Mouse (Mus musculus) hindbrain, embryonic 14.5 days (tissue): ENCODE measurements around the gene Krr1. TPM values are rescaled to one million over a fixed set of nuclear protein-coding genes. Genes with fewer than 3 reads are reported as not detected.

ENCODE experiments used
- ATAC-seq: fragments of 200-750 bp; cut with Nextera tagmentation; 2 replicates; pipeline ENCODE4 v1.8.0; 2017; ENCODE audit warnings: moderate number of reproducible peaks, mild to moderate bottlenecking, moderate TSS enrichment, moderate library complexity; ENCODE audit not compliant: low FRiP score
- DNase-seq: peaks from one replicate; pipeline ENCODE4 v3.0.0-alpha.2; 2015; ENCODE audit warnings: low spot score
- H3K27ac ChIP-seq: fragments of 300-500 bp; sonication (generic); 2 replicates; pipeline ENCODE4 v1.5.1; 2014; ENCODE audit warnings: mild to moderate bottlenecking, moderate library complexity
- H3K27me3 ChIP-seq: fragments of 300-500 bp; sonication (generic); 2 replicates; pipeline ENCODE4 v1.6.1; 2014; ENCODE audit warnings: mild to moderate bottlenecking, low read length, mixed read lengths; ENCODE audit not compliant: control insufficient read depth, insufficient read depth
- H3K36me3 ChIP-seq: fragments of 300-500 bp; sonication (generic); replicated peaks from 2 replicates; pipeline ENCODE4 v1.6.1; 2014; ENCODE audit not compliant: control insufficient read depth, insufficient read depth
- H3K4me1 ChIP-seq: fragments of 300-500 bp; sonication (generic); replicated peaks from 2 replicates; pipeline ENCODE4 v1.6.1; 2014; ENCODE audit warnings: antibody characterized with exemption, low read length, mixed read lengths; ENCODE audit not compliant: control insufficient read depth, insufficient read depth
- H3K4me2 ChIP-seq: fragments of 300-500 bp; sonication (generic); replicated peaks from 2 replicates; pipeline ENCODE4 v1.6.1; 2014; ENCODE audit warnings: mild to moderate bottlenecking, moderate library complexity
- H3K4me3 ChIP-seq: fragments of 300-500 bp; sonication (generic); replicated peaks from 2 replicates; pipeline ENCODE4 v1.5.1; 2014; ENCODE audit warnings: mild to moderate bottlenecking, low read length
- H3K9ac ChIP-seq: fragments of 300-500 bp; sonication (generic); 2 replicates; pipeline ENCODE4 v1.6.1; 2014
- H3K9me3 ChIP-seq: fragments of 300-500 bp; sonication (generic); 2 replicates; pipeline ENCODE4 v1.6.1; 2016; ENCODE audit warnings: low read length; ENCODE audit not compliant: control insufficient read depth
- WGBS: fragments of 180-500 bp; shearing (Covaris S2); extraction: QIAGEN DNeasy Blood & Tissue Kit; methylation state at CpG from one replicate; pipeline ENCODE4 v1.1.7; 2014; 5-methylcytosine and 5-hydroxymethylcytosine counted together
- polyA plus RNA-seq: library from polyadenylated mRNA; unstranded; fragments of >200 nt; fragmentation: Nextera tagmentation; extraction: Ambion mirVana; gene quantifications from 2 replicates; pipeline ENCODE4 v1.2.1, GENCODE M21; 2014

The Krr1 gene
- 39.3 and 47.6 TPM in 2 replicates for polyA plus RNA-seq

GRCm38 (mm10) chr10:111972542-111973361 is at the start of gene Krr1:
Gene Krr1 (plus strand): TSS chr10:111972664.
- H3K9ac ChIP-seq: peak within 1 kb of the TSS; percentile 64
- peak within 1 kb of the TSS; percentile 68 for H3K4me2 ChIP-seq
- H3K4me1 ChIP-seq: peaks cover 8% of the 10 kb centered on the region
- DNase-seq: peak; percentile 97
- peak; percentile 98 for ATAC-seq
- peaks cover 12% of the 10 kb centered on the region for H3K36me3 ChIP-seq
- H3K9me3 ChIP-seq: no peaks in the 10 kb centered on the region
- peak within 1 kb of the TSS; percentile 63 for H3K4me3 ChIP-seq
- under 1% methylated on average over 51 of the region's 51 CpGs for WGBS
- H3K27me3 ChIP-seq: no peaks in the 10 kb centered on the region
- H3K27ac ChIP-seq: no peak within 1 kb of the TSS

GRCm38 (mm10) chr10:111923503-111924135 is 48.8 kb upstream of the Krr1 start:
- ATAC-seq: no peak
- H3K4me1 ChIP-seq: peaks cover 19% of the 10 kb centered on the region; the same call in 1 of the 2 replicates
- H3K4me3 ChIP-seq: no peak overlapping the region
- H3K9me3 ChIP-seq: no peaks in the 10 kb centered on the region
- H3K36me3 ChIP-seq: no peaks in the 10 kb centered on the region
- H3K4me2 ChIP-seq: no peak overlapping the region
- no peak overlapping the region for H3K27ac ChIP-seq
- 66% methylated on average over 4 of the region's 4 CpGs for WGBS
- no peak for DNase-seq
- H3K27me3 ChIP-seq: no peaks in the 10 kb centered on the region
- no peak overlapping the region for H3K9ac ChIP-seq

DNA sequence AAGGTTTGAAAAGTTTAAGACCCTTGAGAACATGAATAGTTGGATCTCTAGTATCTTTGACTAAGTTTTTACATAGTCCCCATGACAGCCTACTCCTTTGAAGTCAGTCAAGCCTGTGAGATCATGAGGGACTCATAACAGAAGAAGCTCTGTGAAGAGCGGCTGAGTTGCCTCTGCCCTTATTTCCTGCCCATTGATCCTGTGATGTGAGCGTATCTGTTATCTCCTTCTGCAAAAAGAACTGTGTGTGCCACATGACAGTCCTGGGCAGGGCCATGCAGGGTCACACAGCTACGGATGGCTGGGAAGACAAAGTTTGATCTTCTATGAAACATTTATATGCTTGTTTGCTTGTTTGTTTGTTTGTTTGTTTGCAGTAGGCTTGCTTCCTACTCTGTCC is 48.3 kb upstream of the Krr1 start:
- DNase-seq (no peak), ATAC-seq (no peak)
- no peaks in the 10 kb centered on the region for H3K27me3 ChIP-seq
- H3K4me2 ChIP-seq: no peak overlapping the region
- H3K27ac ChIP-seq: no peak overlapping the region
- H3K9me3 ChIP-seq: no peaks in the 10 kb centered on the region
- no peaks in the 10 kb centered on the region for H3K36me3 ChIP-seq
- no peak overlapping the region for H3K9ac ChIP-seq
- WGBS: 57% methylated on average over 3 of the region's 3 CpGs
- no peak overlapping the region for H3K4me3 ChIP-seq
- peaks cover 19% of the 10 kb centered on the region; the same call in 1 of the 2 replicates for H3K4me1 ChIP-seq

DNA sequence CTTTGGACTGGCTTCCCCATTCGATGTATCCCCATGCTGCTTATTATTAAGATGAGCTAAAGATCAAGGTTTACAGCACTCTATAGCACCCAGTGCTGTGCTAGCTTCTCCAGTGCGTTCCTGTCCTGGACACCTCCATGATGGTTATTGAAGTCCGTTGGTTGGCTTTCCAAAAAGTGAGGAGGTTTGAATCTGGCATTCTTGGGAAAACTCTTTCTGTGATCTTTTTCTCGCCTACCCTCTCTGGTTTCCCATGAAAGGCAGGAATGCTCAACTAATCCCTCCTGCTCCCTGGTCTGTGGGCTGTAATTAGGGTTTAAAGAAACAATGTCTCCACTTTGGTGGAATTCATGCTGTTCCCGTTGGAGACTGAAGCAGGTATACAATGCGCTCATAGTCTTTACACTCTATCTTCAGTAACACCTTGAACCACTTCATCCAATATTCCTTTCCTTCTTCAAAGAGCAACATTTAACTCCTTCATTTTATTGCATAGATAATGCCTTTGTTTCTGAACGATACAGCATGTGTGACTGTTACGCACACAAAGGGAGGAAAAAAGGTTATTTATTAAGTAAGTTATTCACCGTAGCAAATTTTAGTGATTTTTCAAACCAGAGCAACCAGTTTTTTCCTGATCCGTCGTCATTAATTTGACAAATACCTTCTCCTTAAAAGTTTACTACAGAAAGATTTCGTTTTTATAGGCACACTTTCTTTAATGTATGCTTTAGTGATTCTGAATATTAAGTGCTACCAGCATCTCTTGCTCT is 47.6 kb upstream of the Krr1 start:
- Histone ChIP-seq H3K4me2 (peak overlapping the region; percentile 48), H3K36me3 (no peaks in the 10 kb centered on the region), H3K27me3 (no peaks in the 10 kb centered on the region), H3K9me3 (no peaks in the 10 kb centered on the region), H3K4me1 (peaks cover 24% of the 10 kb centered on the region; the same call in 1 of the 2 replicates), H3K27ac (peak overlapping the region; percentile 38; the same call in 1 of the 2 replicates), H3K4me3 (peak overlapping the region; percentile 3; the same call in 1 of the 2 replicates), H3K9ac (peak overlapping the region; percentile 34; the same call in 1 of the 2 replicates)
- DNase-seq (no peak), ATAC-seq (no peak)
- WGBS: 49% methylated on average over 12 of the region's 12 CpGs

DNA sequence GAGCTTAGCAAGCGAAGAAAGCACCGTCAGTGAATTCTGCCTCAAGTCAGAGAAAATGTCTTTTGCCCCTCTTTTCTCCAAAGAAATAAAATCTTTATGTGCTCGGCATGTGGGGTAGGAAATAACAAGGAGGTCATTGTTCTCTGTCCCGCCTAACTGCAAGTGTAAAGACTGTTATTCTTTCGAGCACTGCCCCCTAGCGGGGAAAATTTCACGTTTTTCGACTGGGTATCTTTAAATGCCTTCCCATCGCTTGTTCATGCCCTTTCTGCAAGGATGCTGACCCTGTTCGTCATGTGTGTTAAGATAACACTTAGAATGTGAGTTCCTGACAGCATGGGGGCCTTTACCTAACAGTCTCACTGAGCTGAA is 47.0 kb upstream of the Krr1 start:
- ATAC-seq: peak; percentile 74; the same call in 1 of the 2 replicates
- peak overlapping the region; percentile 38; the same call in 1 of the 2 replicates for H3K27ac ChIP-seq
- no peaks in the 10 kb centered on the region for H3K27me3 ChIP-seq
- no peaks in the 10 kb centered on the region for H3K36me3 ChIP-seq
- H3K4me3 ChIP-seq: peak overlapping the region; percentile 3; the same call in 1 of the 2 replicates
- peak overlapping the region; percentile 34; the same call in 1 of the 2 replicates for H3K9ac ChIP-seq
- peak; percentile 99 for DNase-seq
- H3K4me1 ChIP-seq: peaks cover 24% of the 10 kb centered on the region; the same call in 1 of the 2 replicates
- peak overlapping the region; percentile 48 for H3K4me2 ChIP-seq
- WGBS: 1% methylated on average over 10 of the region's 10 CpGs
- H3K9me3 ChIP-seq: no peaks in the 10 kb centered on the region

- Histone ChIP-seq H3K27me3 (no peaks in the 10 kb centered on the region), H3K9ac (no peak overlapping the region), H3K4me3 (no peak overlapping the region), H3K4me2 (no peak overlapping the region), H3K9me3 (no peaks in the 10 kb centered on the region), H3K4me1 (0 out of 2 replicates have a peak, but pooled peaks cover 8% of the 10 kb centered on the region), H3K36me3 (no peaks in the 10 kb centered on the region), H3K27ac (no peak overlapping the region)
- 42% methylated on average over 11 of the region's 11 CpGs for WGBS
- DNase-seq: no peak
- no peak for ATAC-seq
These were observed 39.7 kb upstream of the Krr1 start for GRCm38 (mm10) chr10:111932621-111933345.

DNA sequence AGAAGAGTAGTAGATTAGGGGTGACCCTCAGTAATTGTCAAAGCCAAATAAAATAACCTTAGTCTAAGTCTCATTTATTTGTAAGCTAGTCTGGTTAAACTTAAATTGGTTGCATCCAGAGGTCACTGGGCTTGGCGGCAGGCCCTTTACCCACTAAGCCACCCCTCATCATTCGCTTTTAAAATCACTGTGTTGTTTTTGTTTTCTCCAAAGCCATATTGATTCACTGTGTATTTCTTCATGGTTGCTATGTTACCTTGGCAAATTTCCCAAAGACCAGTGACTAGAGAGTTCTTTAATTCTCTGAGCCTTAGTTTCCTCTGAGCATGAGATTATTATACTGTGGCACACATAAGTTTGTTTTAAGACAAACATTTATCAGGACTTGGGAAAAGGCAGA is 37.3 kb upstream of the Krr1 start:
- ATAC-seq (no peak), DNase-seq (peak; percentile 56)
- Histone ChIP-seq H3K4me1 (0 out of 2 replicates have a peak, but pooled peaks cover 3% of the 10 kb centered on the region), H3K4me3 (no peak overlapping the region), H3K27ac (no peak overlapping the region), H3K4me2 (no peak overlapping the region), H3K9ac (no peak overlapping the region), H3K36me3 (no peaks in the 10 kb centered on the region), H3K9me3 (no peaks in the 10 kb centered on the region), H3K27me3 (no peaks in the 10 kb centered on the region)
- 44% methylated on average over 2 of the region's 2 CpGs for WGBS

GRCm38 (mm10) chr10:111936021-111936420 is 36.4 kb upstream of the Krr1 start:
- no peaks in the 10 kb centered on the region for H3K36me3 ChIP-seq
- H3K4me1 ChIP-seq: 0 out of 2 replicates have a peak, but pooled peaks cover 3% of the 10 kb centered on the region
- H3K27ac ChIP-seq: peak overlapping the region; percentile 43; the same call in 1 of the 2 replicates
- no peak overlapping the region for H3K4me3 ChIP-seq
- H3K27me3 ChIP-seq: no peaks in the 10 kb centered on the region
- H3K9ac ChIP-seq: no peak overlapping the region
- WGBS: 75% methylated on average over 4 of the region's 4 CpGs
- no peak overlapping the region for H3K4me2 ChIP-seq
- no peaks in the 10 kb centered on the region for H3K9me3 ChIP-seq
- ATAC-seq: no peak; the same call in 1 of the 2 replicates
- no peak for DNase-seq
